Mouse (Mus musculus) left cerebral cortex, postnatal 36 days (tissue): Measurements from ENCODE around the gene Eid3. TPM values are rescaled to one million over a fixed set of nuclear protein-coding genes. Genes with fewer than 3 reads are reported as not detected.

Experiments
- DNase-seq, 2 experiments: peaks; one replicate each; pipeline ENCODE4 v3.0.0; 2021 to 2022; ENCODE audit warnings: low spot score in 2 of 2, mixed read lengths in 1 of 2
- intact Hi-C: fragments of 180-260 bp; cut with DNase I; formaldehyde crosslinking; loops from one replicate; pipeline ENCODE4 v1.15.1; 2025
- total RNA-seq, 2 experiments: library from RNA; stranded (reverse); gene quantifications; 2 replicates each; pipeline ENCODE4 v1.2.3; 2021

The Eid3 gene
- 1 to 10 TPM; 1.5 to 3.0 TPM for total RNA-seq

DNA sequence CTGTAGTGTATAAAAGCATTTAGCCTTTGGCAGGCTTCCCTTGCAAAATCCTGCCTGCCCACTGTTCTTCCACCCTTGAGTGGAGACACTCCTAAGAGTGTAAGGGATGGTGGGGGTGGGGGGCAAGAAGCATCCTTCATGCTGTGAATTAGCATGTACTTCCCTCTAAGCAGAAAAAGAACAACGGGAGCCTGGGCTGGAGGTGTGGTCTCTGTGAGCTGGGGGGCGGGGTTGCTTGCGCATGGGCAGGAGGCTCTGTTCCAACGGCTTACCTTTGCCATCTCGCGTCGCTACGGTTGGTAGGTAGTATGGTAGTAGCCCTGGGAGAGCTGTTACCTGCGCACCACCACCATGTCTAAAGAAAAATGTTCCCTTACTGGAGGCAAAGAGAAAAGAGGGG lies at the start of gene Eid3:
Eid3 (plus strand) TSS at position 271 of the 400 bp plus-strand sequence.
- DNase-seq, result no peak
- intact Hi-C loops, result no loop called here

DNA sequence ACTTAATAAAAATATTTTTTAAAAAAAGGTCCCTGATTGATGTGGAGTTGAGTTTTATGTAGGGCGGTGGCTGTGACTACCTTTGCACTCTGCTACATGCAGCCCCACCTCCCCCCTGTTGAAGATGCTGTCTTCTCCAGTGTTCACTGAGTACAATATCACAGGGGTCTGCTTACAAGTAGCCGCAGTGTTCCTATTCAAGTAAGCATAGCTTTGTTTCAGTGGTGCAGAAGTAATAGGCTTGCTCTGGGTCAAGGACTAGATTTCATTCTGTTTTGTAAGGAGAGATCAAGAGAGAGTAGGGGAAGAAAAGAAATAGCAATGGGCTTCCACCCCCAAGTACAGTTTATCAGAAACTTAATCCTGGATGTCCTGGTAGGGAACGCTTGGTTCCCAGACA lies 48.9 kb upstream of the Eid3 start:
- intact Hi-C loops, result no loop called here
- DNase-seq, result no peak

DNA sequence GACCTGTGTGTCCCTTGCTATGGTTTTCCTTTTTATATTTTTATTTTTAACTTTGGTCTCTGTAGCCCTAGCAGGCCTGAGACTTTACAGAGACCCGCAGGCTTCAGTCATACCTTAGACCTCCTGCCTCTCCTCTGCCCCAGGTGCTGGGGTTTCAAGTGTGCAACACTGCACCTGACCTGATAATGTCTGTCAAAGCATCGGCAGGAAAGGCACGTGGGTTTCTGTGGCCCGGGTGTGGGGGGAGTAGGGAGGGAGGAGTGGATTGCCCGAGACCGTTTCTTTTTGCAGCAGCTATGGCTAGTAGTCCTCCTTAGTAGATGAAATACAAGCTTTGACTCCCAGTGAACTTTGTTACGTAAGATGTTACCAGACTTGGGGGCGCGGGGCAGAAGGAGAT lies 48.5 kb upstream of the Eid3 start:
- intact Hi-C loops, result no loop called here
- no peak for DNase-seq

DNA sequence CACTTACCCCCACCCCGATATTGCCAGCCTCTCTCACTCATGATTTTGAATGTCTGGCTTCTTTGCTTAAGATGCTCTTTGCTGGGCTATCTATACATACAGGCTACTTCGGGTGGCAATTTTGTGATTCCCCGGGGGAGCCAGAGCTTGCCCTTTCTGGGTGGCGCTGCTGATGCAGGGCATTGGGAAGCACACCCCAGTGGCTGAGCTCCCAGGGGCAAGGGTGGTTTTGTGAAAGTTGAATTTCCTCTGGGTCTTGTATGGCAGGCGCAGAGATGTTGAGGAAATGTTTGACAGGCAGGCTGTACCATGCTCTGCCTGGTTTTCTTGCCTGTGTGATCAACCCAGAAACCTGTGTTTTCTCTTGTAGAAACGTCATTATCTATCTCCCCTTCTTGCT lies 47.8 kb upstream of the Eid3 start:
- intact Hi-C loops, result no loop called here
- DNase-seq, result no peak

DNA sequence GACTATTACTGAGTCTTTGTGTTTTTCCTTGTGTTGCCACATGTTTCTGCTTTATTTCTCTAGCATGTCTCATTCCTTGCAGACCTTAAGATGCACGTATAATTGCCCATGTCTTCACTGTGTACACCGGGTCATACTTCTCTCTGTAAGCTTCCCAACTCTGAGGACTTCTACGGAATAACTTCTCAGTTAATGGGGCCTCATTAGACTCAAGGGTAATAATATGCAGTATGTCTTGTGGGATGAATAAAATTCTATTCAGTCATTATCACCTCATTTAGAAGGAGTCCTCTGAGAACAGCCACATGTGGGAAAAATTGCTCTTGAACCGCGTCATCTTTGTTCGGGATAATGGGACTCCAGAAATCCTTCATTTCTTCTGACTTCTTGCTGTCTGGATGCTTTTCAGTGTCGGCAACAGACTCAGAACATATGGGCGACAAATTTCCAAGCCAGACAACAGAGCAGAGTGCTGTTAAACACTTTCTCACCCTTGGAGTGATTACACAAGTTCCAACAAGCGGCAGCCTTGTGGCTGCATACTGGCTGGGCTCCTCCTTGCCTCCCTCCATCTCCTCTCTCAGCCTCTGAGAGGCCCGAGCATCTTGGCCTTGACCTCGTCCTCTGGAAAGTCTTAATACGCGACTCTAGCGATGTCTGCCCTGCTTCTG lies 43.2 kb upstream of the Eid3 start:
- no peak for DNase-seq
- intact Hi-C loops, result no loop called here

DNA sequence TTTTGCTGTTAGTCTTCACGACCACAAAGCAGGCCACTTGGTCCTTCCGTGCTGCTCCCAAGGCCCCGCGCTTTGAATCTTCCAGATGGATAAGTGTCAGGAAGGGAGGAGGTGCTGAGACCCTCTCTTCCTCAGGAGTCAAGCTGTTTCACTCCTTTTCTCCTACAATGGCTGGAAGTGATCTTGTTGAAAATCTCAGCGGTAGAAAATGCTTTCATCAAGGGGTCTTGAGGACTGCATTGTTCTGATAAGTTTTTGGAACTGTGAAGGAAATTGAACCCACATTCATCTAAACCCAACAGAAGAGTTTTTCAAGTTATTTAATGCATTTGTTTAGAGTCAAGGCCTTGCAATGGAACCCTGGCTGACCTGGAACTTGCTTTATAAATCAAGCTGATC lies 42.6 kb upstream of the Eid3 start:
- intact Hi-C loops, result no loop called here
- no peak for DNase-seq

DNA sequence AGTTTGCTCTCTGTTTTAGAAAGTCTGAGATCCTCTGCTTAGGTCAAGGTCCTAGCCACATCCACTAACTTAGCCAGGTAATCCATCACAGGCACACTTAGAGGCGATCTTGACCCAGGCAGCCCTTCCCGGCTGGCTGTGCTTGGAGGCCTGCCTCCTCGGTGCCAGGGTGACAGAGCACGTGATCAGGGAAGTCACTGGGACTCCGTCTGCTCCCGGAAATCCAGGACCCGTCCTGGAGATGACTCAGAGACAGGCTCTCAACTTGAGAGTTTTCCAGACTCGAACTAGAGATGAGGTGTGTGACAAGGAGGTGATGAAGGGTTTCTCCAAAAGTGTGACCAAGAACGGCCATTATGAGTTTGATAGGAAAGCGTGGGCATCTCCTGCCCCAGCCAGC lies 41.9 kb upstream of the Eid3 start:
- intact Hi-C loops, result no loop called here
- no peak for DNase-seq

DNA sequence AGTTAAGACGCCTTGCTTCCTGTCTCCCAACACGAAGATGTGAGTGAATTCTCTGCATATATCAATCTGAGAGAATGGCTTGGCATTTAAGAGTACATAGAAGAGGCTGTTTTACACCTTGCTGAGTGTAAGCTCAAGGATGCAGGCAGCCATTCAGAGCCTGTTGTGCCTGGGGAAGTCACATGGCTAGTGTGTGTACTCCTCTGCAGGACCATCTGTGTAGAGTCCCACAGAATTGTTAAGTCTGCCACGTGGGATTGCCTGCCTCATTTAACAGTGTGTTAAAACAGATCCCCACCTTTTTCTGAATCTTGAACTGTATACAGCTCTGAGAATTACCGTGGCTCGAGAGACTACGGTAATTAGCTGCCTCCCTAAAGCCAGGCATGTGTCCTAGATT lies 39.9 kb upstream of the Eid3 start:
- peak in 1 of 2 experiments; percentile 28 for DNase-seq
- intact Hi-C loops, result no loop called here

DNA sequence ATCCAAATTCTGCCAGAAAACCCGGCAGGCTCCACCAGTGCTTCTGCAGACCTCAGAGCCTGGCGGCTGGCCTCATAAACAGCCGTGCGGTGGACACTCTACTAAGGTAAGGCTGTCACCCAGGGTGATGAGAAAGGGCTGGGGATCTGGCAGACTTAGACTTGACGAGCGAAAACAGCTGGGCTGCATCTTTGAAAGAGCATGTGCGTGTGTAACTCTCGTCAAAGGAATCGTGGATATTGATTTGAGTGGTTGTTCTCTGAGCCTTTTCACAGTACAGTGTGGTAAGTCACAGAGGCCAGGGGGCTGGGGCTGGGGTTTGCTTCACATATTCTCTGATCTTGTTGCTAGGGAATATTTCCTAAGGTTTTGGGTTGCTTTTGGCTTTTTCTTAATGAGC lies 32.5 kb upstream of the Eid3 start, which contains the start of gene Txnrd1:
Txnrd1 (plus strand) TSS at position 26 of the 400 bp plus-strand sequence.
- DNase-seq, result no peak
- intact Hi-C loops, result no loop called here

DNA sequence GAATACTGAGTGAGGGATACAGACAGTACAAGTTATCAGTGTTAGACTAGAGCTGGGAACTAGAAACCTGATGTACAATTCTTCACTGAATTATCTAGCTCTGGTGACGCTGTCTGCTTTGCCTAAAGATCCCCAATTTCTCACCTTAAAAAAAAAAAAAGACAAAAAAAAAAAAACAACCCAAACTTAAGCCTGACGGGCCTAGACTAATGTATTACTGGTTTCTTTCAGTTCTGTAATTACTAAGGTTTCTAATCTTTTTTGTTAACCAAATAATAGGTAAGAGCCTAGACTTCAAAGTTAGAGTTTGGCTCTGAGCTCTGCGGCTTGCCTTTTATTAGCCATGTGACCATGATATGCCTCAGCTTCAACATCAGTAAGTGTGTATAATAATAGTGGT lies 30.5 kb upstream of the Eid3 start:
- intact Hi-C loops, result no loop called here
- DNase-seq, result no peak

DNA sequence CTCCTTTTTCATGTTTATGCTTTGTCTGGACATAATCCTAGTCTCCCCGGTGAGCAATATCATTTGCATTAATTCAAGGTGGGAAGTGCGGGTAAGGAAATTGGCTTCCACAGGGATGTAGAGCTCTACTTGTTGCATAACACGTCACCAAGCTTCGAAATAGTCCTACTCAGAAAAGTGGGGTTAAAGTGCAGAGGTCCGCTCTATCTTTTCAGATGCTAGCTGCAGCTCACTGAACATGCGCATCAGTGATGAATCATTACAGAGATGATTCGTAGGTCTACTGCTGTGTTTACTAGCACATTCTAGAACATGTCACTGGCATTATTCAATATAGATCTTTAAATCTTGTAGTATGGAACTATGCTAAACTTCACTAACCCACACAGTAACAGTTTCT lies 28.0 kb upstream of the Eid3 start:
- intact Hi-C loops, result no loop called here
- DNase-seq, result no peak

DNA sequence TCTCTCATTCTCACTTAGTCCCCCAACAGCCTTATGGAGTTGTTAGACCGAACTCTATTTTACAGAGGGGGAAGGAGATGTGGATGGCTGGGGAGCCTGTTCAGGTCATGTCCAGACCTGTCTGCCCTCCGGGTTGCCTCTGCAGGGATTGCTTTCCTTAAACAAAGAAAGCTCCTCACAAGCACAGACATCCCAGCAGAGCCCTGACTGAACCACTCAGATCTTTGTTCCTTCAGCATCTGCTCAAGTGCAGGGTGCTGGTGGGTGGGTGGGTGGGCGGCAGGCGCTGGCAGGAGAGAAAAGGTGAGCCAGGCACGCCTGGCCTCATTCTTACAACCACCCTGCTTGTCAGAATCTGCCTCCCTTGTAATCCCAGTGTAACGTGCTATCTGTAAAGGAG lies 22.3 kb upstream of the Eid3 start:
- DNase-seq, result no peak
- intact Hi-C loops, result no loop called here

DNA sequence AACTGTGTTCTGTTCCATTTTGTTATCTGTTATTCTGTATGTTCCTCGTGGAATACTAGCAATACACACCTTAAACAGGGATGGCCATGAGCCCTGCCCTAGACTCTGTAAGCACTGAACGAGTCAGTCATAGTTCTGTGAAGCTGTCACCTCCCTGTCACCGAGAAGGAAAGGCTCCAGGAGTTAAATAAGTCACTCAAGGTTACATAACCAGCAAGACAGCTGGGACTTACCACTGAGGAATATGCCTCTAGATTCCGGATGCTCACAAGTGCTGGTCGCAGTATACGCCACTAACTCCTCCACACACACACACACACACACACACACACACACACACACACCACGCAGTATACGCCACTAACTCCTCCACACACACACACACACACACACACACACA lies 21.7 kb upstream of the Eid3 start:
- intact Hi-C loops, result no loop called here
- DNase-seq, result no peak

DNA sequence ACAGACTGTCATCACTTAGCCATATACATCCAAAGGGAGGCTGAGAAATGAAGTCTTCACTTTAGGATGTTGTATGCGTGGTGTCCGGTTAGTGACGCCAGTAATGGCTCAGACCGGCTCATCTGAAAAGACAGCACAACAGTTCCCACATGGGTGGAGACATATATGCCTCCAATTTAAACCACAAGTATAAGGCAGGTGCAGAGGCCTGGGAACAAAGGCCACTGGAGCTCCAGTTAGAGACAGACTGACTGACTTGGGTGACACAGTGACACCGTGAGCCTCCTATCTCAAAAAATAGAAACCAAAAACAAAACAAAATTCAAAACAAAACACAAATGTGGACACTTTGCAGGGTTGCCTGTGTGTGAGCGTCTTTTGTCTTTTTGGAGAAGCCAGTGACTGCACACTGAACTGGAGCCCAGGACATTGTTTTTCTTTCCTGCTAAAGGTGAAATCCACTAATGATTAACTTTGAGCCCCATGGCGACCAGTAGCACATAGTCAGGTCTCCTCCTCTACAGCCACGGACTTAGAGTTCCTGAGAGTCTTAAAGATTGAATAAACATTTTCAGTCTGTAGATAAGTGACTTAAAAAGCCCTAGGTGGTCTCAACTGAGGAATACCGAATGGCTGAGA lies 18.5 kb upstream of the Eid3 start:
- intact Hi-C loops, result no loop called here
- DNase-seq, result no peak

DNA sequence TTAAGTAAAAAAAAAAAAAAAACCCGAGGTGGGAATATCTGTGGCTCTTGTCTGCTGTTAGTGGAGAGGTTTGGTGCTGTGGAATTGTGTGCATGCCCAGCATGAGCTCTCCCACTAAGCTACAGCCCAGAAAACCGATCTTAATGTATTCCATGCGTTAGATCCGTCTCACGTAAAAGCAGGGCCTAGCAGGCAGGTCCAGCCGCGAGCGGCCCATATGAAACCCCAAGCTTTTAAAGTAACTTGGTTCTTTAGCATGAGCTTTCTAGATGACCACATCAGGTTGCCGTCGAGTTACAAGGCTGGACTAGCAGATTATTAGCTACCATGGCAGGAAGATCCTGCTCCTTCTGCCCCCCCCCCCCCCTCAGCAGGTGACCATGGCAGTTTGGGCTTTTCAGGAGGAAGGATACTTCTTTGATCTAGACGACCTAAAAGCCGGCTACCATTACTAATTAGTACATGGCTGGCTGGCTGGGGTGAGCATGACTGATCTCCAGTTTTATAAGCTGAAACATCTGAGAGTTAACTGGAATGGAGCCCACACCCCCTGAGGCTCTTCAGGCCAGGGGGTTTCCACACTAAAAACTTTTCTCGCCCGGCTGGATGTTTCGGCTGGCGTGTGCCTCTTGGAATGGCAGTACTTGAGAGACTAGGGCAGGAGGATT lies 16.6 kb upstream of the Eid3 start:
- intact Hi-C loops, result no loop called here

DNA sequence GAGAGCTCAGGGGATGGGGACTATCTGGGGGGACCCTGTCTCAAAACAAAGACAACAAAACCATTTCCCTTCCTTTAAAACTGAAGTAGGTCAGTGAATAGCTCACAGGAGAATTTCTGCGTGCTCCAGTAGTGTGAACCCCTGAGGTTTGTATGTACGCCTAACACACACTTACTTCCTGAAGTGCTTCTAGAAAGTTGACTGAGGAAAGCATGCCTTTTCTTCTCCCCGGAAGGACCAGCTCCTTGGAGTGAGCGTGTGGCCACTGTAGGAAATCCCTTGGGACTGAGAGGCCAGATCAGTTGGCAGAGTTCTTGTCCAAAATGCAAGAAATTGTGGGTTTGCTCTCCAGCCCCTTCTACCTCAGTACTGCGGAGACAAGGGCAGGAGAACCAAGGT lies 16.1 kb upstream of the Eid3 start:
- intact Hi-C loops, result no loop called here

More for the DNA sequence above, 16.6 kb upstream of the Eid3 start:
- DNase-seq, result no peak

DNA sequence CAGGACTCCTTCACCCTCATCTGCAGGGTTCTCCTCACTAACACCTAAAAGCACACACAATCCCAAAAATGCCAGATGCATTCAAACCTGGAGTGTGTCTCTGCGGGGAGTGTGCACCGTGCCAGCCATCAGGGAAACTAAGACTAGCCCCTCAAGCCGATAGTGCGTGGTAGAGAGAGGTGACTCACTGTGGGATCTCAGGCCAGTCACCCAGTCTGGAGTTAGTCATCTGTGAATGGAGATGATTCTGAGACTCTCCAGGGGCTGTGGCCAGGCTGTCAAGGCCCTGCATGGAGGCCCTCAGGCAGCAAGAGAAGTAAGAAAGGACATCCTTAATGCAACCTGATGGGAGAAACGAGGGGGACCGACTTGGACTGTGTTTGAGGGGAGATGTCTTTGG lies 14.7 kb upstream of the Eid3 start:
- DNase-seq, result no peak
- intact Hi-C loops, result no loop called here

More for the DNA sequence above, 16.1 kb upstream of the Eid3 start:
- no peak for DNase-seq

DNA sequence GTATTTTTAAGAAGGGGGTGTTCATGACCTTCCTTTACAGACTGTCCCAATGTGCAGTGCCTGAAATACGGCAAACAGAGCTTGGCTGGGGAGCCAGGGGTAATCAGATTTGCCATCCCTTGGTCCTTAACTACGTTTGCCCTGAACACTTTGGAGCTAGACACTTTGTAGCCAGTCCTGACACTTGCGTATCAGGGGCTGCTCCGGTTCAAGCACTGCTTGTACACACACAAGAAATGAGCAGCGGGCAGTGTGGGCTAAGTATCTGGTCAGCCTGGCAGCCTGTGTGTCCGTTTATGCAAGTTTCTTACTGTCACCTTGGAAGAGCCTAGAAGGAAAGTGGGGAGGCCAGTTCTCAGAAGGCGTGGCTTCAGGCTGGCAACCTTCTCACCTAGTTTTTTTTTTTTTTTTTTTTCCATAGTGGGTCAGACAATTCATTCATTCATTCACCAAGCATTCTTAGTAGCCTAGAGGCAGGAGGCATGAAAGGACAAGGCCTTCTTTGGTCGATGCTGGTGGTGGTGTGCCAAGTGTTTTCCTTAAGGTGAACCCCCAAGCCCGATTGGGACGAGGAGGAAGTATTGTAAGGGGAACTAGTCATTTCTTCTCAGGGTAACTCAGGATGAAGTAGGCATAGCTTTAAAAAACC lies 8.3 kb upstream of the Eid3 start:
- DNase-seq, result no peak
- intact Hi-C loops, result loop anchor here (2.0 to 5.0 kb wide), 2 partner anchors 46 to 95 kb away; no protein-coding TSS in a partner anchor

DNA sequence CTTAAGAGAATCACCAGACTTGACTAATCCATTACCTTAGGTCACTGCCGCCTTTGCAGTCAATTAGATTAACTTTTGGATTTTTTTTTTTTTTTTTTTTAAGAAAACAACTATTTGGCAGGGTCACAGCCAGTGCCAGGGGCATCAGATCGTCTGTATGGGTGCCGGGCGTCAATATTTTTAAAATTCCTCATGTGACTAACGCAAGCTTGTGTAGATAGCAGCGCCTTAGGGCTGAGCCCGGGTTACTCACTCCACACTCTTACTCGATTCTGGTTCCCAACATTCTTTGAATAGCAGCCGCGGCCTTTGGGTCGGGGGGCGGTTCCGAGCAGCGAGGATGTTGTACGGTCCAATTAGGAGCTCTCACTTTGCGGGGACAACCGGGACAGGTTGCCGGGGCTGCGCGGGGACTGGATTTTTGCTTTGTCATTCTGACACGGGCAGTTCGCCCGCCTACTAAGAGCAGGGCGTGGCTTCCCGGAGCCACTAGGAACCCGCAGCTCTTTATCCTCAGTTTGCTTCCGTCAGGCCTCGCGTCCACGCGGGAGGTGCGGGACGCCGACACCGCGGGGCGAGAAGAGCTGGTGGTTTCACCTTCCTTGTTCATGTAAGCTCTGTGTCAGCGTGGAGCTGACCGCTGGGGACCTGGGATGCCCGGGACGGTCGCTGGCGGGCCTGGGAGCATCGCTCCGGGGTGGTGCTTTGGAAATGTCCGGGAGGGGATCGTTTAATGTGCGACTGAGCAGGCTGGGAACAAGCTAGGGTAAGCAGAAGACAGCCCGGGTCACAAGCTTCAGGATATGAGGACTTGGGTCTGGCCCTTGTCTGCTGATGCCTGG lies 7.5 kb upstream of the Eid3 start:
- intact Hi-C loops, result loop anchor here (2.0 to 5.0 kb wide), 2 partner anchors 47 to 96 kb away; no protein-coding TSS in a partner anchor
- DNase-seq, result peak; percentile 91 to 92

DNA sequence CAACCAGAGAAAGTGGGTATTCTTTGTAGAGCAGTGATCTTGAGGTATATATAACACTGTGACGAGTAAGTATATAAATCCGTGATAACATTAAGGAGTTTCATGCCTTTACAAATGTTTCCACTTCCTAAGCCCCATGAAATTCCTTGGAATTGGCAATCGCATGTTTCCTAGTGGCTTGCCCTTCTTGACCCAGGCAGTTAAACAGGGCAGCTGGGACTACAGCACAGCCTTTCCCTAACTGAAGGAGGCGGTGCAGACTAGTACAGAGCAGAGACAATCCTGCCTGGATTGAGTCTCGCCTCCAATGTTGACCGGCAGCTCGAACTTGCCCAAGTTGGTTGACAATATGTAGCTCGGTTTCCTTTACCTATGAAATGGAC lies 6.9 kb upstream of the Eid3 start:
- intact Hi-C loops, result loop anchor here (2.0 to 5.0 kb wide), 2 partner anchors 47 to 97 kb away; no protein-coding TSS in a partner anchor
- peak; percentile 22 to 25 for DNase-seq
